Mouse (Mus musculus) left cerebral cortex, postnatal 36 days (tissue): ENCODE results near the gene Acacb. TPM values are rescaled to one million over a fixed set of nuclear protein-coding genes. Genes with fewer than 3 reads are reported as not detected.

Experiments
- DNase-seq, 2 experiments: peaks; one replicate each; pipeline ENCODE4 v3.0.0; 2021 to 2022; ENCODE audit warnings: low spot score in 2 of 2, mixed read lengths in 1 of 2
- intact Hi-C: fragments of 180-260 bp; cut with DNase I; formaldehyde crosslinking; loops from one replicate; pipeline ENCODE4 v1.15.1; 2025
- total RNA-seq, 2 experiments: library from RNA; stranded (reverse); gene quantifications; 2 replicates each; pipeline ENCODE4 v1.2.3; 2021

Gene Acacb
- total RNA-seq = 1 to 10 TPM; 3.9 to 6.9 TPM

- no peak for DNase-seq
- intact Hi-C loops = no loop called here
Observed at GRCm38 (mm10) chr5:114146028-114146888, at the start of gene Acacb. Acacb (plus strand) TSS chr5:114146535.

GRCm38 (mm10) chr5:114099709-114100389 is 46.5 kb upstream of the Acacb start:
- intact Hi-C loops = loop anchor here (2.0 kb wide), 1 partner anchor 27 kb away; no protein-coding TSS in a partner anchor

GRCm38 (mm10) chr5:114100390-114101099 is 45.8 kb upstream of the Acacb start:
- intact Hi-C loops = loop anchor here (2.0 kb wide), 1 partner anchor 26 kb away; no protein-coding TSS in a partner anchor
- DNase-seq = peak in 1 of 2 experiments; percentile 47

More at GRCm38 (mm10) chr5:114099709-114100389, 46.5 kb upstream of the Acacb start:
- DNase-seq = peak; percentile 94 to 95

GRCm38 (mm10) chr5:114101873-114102272 is 44.5 kb upstream of the Acacb start:
- intact Hi-C loops = loop anchor here (2.0 kb wide), 1 partner anchor 25 kb away; no protein-coding TSS in a partner anchor
- DNase-seq = no peak

- intact Hi-C loops = no loop called here
- no peak for DNase-seq
Observed at GRCm38 (mm10) chr5:114102807-114103206, 43.5 kb upstream of the Acacb start.

- no peak for DNase-seq
- intact Hi-C loops = no loop called here
Observed at GRCm38 (mm10) chr5:114106391-114106935, 39.9 kb upstream of the Acacb start.

GRCm38 (mm10) chr5:114113334-114113733 is 33.0 kb upstream of the Acacb start:
- no peak for DNase-seq
- intact Hi-C loops = no loop called here

- intact Hi-C loops = no loop called here
- DNase-seq = no peak
Observed at GRCm38 (mm10) chr5:114115030-114115429, 31.3 kb upstream of the Acacb start.

- DNase-seq = no peak
- intact Hi-C loops = no loop called here
Observed at GRCm38 (mm10) chr5:114116586-114116985, 29.7 kb upstream of the Acacb start.

GRCm38 (mm10) chr5:114119806-114120205 is 26.5 kb upstream of the Acacb start:
- intact Hi-C loops = no loop called here
- DNase-seq = no peak

GRCm38 (mm10) chr5:114126008-114126407 is 20.3 kb upstream of the Acacb start:
- intact Hi-C loops = loop anchor here (2.0 kb wide), 1 partner anchor 25 kb away; no protein-coding TSS in a partner anchor
- no peak for DNase-seq

GRCm38 (mm10) chr5:114126499-114127244 is 19.7 kb upstream of the Acacb start:
- intact Hi-C loops = loop anchor here (2.0 kb wide), 1 partner anchor 26 kb away; no protein-coding TSS in a partner anchor
- no peak for DNase-seq

GRCm38 (mm10) chr5:114127374-114128349 is 18.7 kb upstream of the Acacb start, which contains the start of gene Alkbh2:
Alkbh2 (minus strand) TSS chr5:114128218.
- peak; percentile 71 to 77 for DNase-seq
- intact Hi-C loops = loop anchor here (2.0 kb wide), 1 partner anchor 27 kb away; no protein-coding TSS in a partner anchor

- DNase-seq = no peak
- intact Hi-C loops = loop anchor here (10.0 kb wide), 1 partner anchor 175 kb away; no protein-coding TSS in a partner anchor
Observed at GRCm38 (mm10) chr5:114129550-114130210, 16.7 kb upstream of the Acacb start.

GRCm38 (mm10) chr5:114130211-114130605 is 16.1 kb upstream of the Acacb start, which contains the start of gene Ung:
Ung (plus strand) TSS chr5:114130386.
- no peak for DNase-seq
- intact Hi-C loops = loop anchor here (10.0 kb wide), 1 partner anchor 175 kb away; no protein-coding TSS in a partner anchor

- intact Hi-C loops = loop anchor here (10.0 kb wide), 1 partner anchor 174 kb away; no protein-coding TSS in a partner anchor
- DNase-seq = peak; percentile 93 to 94
Observed at GRCm38 (mm10) chr5:114130698-114131520, 15.4 kb upstream of the Acacb start.
